Mouse (Mus musculus) brain, embryonic 18.5 days (tissue): Measurements from ENCODE around the gene Kif16b.

Experiments
- DNase-seq: peaks from one replicate; pipeline ENCODE4 v3.0.0-alpha.2; 2012; ENCODE audit warnings: low read depth, low spot score

The Kif16b gene

GRCm38 (mm10) chr2:142732370-142732769 is 169.0 kb downstream of the Kif16b start:
- no peak for DNase-seq

GRCm38 (mm10) chr2:142731778-142732092 is 169.6 kb downstream of the Kif16b start:
- DNase-seq: peak; percentile 91

- DNase-seq: no peak
Observed at GRCm38 (mm10) chr2:142731016-142731777, 170.1 kb downstream of the Kif16b start.

GRCm38 (mm10) chr2:142724215-142725001 is 176.9 kb downstream of the Kif16b start:
- no peak for DNase-seq

- DNase-seq: no peak
Observed at GRCm38 (mm10) chr2:142720174-142720573, 181.2 kb downstream of the Kif16b start.

- no peak for DNase-seq
Observed at GRCm38 (mm10) chr2:142718998-142719397, 182.3 kb downstream of the Kif16b start.

- no peak for DNase-seq
Observed at GRCm38 (mm10) chr2:142717591-142717990, 183.7 kb downstream of the Kif16b start.

- no peak for DNase-seq
Observed at GRCm38 (mm10) chr2:142715912-142716260, 185.4 kb downstream of the Kif16b start.

GRCm38 (mm10) chr2:142715186-142715911 is 186.0 kb downstream of the Kif16b start:
- DNase-seq: no peak

- DNase-seq: no peak
Observed at GRCm38 (mm10) chr2:142712727-142713126, 188.6 kb downstream of the Kif16b start.

GRCm38 (mm10) chr2:142709326-142709725 is 192.0 kb downstream of the Kif16b start:
- DNase-seq: no peak

GRCm38 (mm10) chr2:142700689-142701088 is 200.6 kb downstream of the Kif16b start:
- DNase-seq: no peak

- no peak for DNase-seq
Observed at GRCm38 (mm10) chr2:142698650-142699049, 202.7 kb downstream of the Kif16b start.

- no peak for DNase-seq
Observed at GRCm38 (mm10) chr2:142694936-142695331, 206.4 kb downstream of the Kif16b start.

GRCm38 (mm10) chr2:142694019-142694935 is 207.1 kb downstream of the Kif16b start:
- DNase-seq: no peak

- DNase-seq: no peak
Observed at GRCm38 (mm10) chr2:142693461-142693860, 207.9 kb downstream of the Kif16b start.

GRCm38 (mm10) chr2:142689496-142689895 is 211.8 kb downstream of the Kif16b start:
- no peak for DNase-seq

- no peak for DNase-seq
Observed at GRCm38 (mm10) chr2:142687936-142688514, 213.3 kb downstream of the Kif16b start.

GRCm38 (mm10) chr2:142682965-142683709 is 218.2 kb downstream of the Kif16b start:
- DNase-seq: no peak

- DNase-seq: no peak
Observed at GRCm38 (mm10) chr2:142668426-142668825, 232.9 kb downstream of the Kif16b start.
